Mouse (Mus musculus): ENCODE results near the gene AW011738.

The AW011738 gene

GRCm38 (mm10) chr4:156235808-156236533 is 32.9 kb downstream of the AW011738 start, which contains the start of gene Noc2l:
Gene Noc2l, plus strand, starts transcription at chr4:156236010.
- in situ Hi-C loops (cut with MboI, MseI), result no loop called here

GRCm38 (mm10) chr4:156236651-156237447 is 33.7 kb downstream of the AW011738 start:
- in situ Hi-C loops (cut with MboI, MseI), result no loop called here

GRCm38 (mm10) chr4:156249567-156249966 is 46.5 kb downstream of the AW011738 start:
- in situ Hi-C loops (cut with MboI, MseI), result loop anchor here (5.0 kb wide), 2 partner anchors 63 to 122 kb away; no protein-coding TSS in a partner anchor

DNA sequence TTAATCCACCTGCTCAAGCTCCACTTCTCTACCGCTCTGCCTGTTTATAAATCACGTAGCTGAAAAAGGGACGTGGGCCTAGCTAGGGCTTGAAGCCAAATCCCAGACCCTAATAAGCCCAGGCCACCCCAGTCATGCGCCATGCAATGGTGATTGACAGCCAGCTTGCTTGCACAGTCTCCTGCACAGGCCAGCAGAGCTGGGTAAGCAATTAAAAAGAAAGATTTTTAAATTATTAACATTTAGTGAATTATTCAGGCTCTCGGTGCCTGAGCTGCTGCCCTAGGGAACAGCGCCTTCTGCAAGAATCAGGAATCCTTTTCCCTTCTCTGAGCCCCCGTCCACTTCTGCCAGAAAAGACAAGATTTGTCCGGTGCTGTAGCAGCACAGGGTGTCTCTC is 48.0 kb downstream of the AW011738 start:
- in situ Hi-C loops (cut with MboI, MseI), result loop anchor here in 1 of 2 experiments (5.0 kb wide), 1 partner anchor 81 kb away; the partner anchor contains the start of gene Vmn2r-ps159

GRCm38 (mm10) chr4:156252140-156252539 is 49.0 kb downstream of the AW011738 start:
- in situ Hi-C loops (cut with MboI, MseI), result loop anchor here in 1 of 2 experiments (5.0 kb wide), 1 partner anchor 80 kb away; the partner anchor contains the start of gene Vmn2r-ps159

DNA sequence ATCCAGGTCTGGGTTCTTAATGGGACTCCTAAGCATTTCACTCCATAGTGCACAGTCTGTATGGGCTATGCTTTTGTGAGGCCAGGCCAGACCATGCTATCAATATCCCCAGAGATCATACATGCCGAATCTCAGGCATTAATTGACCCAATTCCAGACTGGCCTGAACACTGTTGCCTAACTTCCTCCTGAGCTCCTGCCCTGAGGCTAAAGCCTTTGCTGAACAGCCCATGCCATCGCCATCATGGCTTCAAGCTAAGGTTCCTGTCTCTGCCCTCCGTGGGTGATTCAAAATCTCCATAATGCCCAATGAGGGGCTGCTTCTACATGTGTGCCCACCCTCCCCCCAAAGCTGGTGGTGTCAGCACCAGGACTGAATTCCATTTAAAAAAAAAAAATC is 49.5 kb downstream of the AW011738 start:
- in situ Hi-C loops (cut with MboI, MseI), result loop anchor here in 1 of 2 experiments (5.0 kb wide), 1 partner anchor 80 kb away; the partner anchor contains the start of gene Vmn2r-ps159

- in situ Hi-C loops (cut with MboI, MseI), result loop anchor here in 1 of 2 experiments (5.0 kb wide), 1 partner anchor 79 kb away; the partner anchor contains the start of gene Vmn2r-ps159
These were observed 49.9 kb downstream of the AW011738 start for GRCm38 (mm10) chr4:156253043-156253442.

DNA sequence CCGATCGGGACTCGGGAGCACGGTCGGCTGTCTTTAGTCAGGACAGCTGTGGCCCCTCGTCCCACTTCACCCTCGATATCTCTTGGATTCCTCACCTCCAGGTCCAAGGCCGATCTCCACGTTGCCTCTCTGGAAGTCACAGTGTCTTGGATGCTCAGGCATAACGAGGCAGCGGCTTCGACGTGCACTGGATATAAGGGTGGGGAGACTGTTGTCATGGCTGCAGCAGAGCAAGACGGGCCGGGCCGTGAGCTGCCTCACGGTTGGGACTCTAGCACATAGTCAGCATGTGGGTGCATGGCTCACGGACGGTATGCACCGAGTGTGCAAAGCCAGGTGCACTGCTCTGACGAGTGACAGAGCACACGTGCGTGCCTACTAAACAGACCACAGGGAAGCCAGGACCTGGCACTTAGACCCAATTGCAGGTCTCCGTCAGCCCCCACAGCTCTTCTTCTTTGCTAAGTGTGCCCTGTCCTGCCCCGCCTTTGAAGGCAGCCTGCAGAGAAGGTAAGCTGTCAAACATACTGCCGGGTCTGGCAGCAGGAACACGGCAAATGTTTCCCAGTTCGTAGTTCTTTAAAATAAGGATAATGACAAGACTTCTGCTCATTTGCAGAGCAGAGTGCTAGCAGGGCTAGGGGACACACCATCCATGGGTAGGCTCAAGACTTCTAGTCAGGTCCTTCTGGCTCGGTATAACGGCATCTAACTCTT is 51.4 kb downstream of the AW011738 start:
- in situ Hi-C loops (cut with MboI, MseI), result loop anchor here in 1 of 2 experiments (5.0 kb wide), 1 partner anchor 78 kb away; the partner anchor contains the start of gene Vmn2r-ps159

Data from T-helper 17 cell (primary cell).